Mouse (Mus musculus): ENCODE measurements around the gene Foxp3. TPM values are rescaled to one million over a fixed set of nuclear protein-coding genes. Genes with fewer than 3 reads are reported as not detected.

The Foxp3 gene
- polyA plus RNA-seq, 1 experiment: 0.11 TPM

DNA sequence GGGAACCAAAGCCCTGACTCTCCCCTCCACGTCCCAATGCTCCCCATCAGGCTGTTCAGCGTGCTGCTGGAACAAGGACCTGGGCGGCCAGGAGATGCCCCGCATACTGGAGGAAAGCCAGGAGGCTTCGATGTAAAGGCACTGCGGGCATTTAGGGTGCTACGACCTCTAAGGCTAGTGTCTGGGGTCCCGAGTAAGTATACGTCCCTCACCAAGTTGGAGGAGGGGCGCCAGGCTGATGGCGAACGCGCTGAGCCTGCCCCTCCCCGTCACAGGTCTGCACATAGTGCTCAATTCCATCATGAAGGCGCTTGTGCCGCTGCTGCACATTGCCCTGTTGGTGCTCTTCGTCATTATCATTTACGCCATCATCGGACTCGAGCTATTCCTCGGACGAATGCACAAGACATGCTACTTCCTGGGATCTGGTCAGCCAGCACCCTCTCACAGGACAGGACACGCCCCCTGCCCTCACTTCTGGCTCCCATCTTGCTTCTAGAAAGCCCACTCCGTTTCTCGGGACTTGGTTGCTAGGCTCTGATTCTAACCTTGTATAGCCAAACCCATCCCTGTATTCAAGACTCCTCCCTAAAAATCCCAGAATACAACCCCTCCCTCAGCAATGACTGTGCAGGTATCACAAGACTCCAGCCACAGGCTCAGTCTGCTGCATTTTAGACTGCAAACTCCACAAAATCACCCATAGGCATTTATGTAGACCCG is 37.3 kb downstream of the Foxp3 start:
- no peak for DNase-seq (ENCODE audit: low read depth)

DNA sequence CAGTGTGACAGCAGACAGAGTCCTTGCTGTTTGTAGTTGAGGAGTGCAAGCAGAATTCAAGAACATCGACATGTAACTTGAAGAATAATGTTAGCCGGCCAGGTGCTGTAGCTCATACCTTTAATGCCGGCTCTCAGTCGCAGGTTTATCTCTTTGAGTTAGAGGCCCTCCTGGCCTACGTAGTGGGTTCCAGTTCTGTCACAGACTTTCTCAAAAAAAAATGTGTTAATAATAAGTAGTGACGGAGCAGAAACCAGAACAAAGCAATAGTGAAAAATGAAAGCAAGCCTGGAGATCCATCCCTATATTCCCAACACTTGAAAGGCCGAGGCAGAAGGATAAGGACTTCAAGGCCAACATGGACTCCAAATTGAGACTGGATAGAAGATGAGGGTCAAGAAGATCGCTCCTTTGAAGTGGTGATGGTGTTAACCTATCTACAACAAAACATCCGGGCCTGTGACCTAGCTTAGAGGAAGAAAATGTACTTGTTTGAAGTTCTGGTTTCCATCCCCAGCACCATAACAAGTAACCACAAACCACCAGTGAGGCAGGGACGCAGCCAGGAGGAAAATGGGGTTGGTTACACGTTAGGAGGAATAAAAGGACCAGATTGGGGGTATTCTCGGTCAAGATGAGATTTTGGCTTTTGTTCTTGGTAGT is 44.6 kb downstream of the Foxp3 start:
- no peak for DNase-seq (ENCODE audit: low read depth)

DNA sequence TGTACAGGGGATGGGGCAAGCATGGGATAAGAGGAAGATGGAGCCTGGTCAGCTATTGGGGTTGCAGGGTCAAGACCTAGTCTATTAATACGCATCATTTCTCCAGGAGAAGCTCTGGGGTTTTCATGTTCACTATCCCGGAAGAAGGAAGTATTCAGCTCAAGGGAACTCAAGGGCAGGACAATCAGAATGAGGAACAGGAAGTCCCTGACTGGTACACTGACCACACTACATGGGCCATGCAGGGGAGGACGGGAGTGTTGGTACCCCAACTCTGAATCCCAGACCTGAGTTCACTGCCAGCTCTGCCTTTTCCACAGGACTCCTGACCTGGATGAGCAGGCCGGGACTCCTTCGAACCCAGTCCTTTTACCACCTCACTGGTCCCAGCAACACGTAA is 59.1 kb downstream of the Foxp3 start:
- no peak for DNase-seq (ENCODE audit: low read depth)

DNA sequence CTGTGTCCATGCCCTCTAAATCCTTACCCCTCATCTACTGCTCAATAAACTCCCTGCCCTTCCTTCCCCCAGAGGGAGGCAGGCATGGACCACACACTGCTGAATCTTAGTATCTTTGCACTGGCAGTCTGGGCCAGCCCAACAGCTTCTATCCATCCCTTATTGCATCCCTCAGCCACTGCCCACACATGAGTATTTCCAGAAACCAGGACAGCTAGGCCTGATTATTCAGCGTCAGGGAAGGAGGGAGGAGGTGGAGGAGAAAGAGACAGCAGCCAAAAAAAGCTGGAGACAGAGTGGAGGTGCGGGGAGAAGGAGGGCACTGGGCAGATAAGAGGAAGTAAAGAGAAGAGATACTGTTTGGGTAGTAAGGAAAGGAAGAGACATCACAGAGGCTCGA is 61.7 kb downstream of the Foxp3 start:
- DNase-seq (ENCODE audit: low read depth): no peak

DNA sequence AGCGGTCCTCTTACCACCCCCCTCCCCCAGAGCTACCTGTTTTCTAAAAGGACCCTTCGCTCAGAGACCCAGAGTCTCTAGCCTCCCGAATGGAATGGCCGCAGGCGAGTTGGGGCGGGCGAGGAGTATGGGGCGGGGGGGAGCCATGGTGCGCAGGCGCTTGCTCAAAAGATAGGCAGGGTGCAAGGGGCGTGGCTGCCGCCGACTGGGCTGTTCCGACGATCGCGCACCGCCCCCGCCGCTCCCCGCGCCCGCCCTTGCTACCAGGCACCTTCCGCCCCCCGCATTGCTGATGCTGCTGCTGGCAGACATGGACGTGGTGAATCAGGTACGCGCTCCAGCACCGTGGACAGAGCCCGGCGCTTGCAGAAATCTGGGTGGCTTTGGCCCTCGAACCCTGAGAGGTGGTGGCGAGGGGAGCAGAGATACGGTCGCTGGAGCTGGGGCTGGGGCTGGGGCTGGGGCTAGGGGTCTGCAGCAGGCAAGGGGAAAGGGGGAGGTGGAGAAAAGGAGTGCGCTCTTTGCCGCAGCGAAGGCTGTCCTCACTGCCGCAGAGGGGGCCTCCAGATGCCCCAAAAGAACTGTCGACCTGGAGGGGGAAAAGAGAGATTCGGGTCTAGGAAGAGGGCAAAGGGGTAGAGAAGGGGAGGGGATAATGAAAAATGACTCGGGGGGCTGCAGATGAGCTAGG is 65.1 kb downstream of the Foxp3 start, which contains the start of gene Syp:
TSS of gene Syp (plus strand) at position 71 of the 691 bp plus-strand sequence.
- DNase-seq (ENCODE audit: low read depth): no peak

DNA sequence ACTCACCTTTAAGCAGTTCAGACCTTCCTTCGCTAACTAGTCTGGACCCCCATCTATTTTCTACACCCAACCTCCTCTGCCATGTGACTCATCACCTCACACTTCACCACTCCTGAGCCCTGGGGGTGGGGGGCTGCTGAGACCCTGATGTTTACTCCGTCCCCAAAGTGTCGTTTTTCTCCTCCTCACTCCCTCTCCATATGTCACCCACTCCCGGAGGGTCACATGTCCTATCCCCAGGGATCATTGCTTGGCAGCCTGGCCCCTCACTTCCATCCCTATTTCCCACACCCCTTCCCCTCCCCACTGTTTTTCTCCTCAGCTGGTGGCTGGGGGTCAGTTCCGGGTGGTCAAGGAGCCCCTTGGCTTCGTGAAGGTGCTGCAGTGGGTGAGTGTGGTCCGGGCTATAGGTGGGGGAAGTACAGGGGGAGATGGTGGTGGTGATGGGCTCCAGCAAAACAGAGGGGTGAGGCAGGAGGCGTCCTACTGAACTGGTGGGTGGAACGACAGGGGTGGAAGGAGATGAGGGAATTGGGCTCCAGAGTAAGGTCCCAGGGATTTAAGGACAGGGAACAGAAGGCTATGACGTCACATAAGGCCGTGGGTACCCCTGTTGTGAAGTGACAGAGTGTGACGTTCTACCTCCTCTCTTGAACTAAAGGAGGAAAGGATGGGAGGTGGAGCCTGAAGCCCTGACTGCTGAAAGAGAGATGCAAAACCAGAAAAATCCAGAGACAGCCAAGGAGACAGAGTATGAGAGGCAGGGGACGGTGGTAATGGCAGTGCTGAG is 66.3 kb downstream of the Foxp3 start:
- no peak for DNase-seq (ENCODE audit: low read depth)

DNA sequence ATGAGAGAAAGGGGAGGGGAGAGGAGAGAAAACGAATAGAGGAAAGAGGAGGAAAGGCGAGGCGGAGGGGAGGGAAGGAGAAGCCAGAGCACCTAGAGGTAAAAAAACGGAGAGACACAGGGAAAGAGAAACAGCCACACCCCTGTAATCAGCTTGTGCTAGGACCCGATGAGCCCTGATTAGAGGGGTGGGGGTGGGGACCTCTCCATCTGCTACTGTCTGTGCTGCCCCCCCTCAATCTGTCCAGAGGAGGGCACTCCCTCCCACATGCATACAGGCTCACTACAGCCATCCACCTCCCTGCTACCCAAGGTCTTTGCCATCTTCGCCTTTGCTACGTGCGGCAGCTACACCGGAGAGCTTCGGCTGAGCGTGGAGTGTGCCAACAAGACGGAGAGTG is 67.3 kb downstream of the Foxp3 start:
- DNase-seq (ENCODE audit: low read depth): no peak

Other genes with a start within 250 kb of the Foxp3 start
- 1.1 and 1.3 TPM in 2 replicates for gene Usp27x, start 197.8 kb upstream of the Foxp3 start, polyA plus RNA-seq (2012; rRNA removed)
- 2.0 and 2.1 TPM in 2 replicates for gene Ppp1r3f, start 639 bp downstream of the Foxp3 start, polyA plus RNA-seq (2012; rRNA removed)
- 12.8 and 15.2 TPM in 2 replicates for gene Ccdc22, start 31.9 kb downstream of the Foxp3 start, polyA plus RNA-seq (2012; rRNA removed)
- 0.05 and 0.08 TPM in 2 replicates for gene Cacna1f, start 33.4 kb downstream of the Foxp3 start, polyA plus RNA-seq (2012; rRNA removed)
- gene Syp, start 64.8 kb downstream of the Foxp3 start, polyA plus RNA-seq (2012; rRNA removed): 4.7 and 13.6 TPM in 2 replicates
- gene Prickle3, start 83.6 kb downstream of the Foxp3 start, polyA plus RNA-seq (2012; rRNA removed): 21.3 and 23.1 TPM in 2 replicates
- gene Plp2, start 97.7 kb downstream of the Foxp3 start, polyA plus RNA-seq (2012; rRNA removed): 425 and 457 TPM in 2 replicates
- 3.6 and 5.5 TPM in 2 replicates for gene Magix, start 107.6 kb downstream of the Foxp3 start, polyA plus RNA-seq (2012; rRNA removed)
- gene Gpkow, start 123.5 kb downstream of the Foxp3 start, polyA plus RNA-seq (2012; rRNA removed): 10.3 and 10.4 TPM in 2 replicates
- gene Wdr45, start 140.7 kb downstream of the Foxp3 start, polyA plus RNA-seq (2012; rRNA removed): 75.7 and 96.4 TPM in 2 replicates
- 0.32 TPM in 1 of 2 replicates, not detected in the other for gene Gm45208, start 148.6 kb downstream of the Foxp3 start, polyA plus RNA-seq (2012; rRNA removed)
- 20.9 TPM in 2 replicates for gene Praf2, start 154.8 kb downstream of the Foxp3 start, polyA plus RNA-seq (2012; rRNA removed)
- 16.7 and 23.1 TPM in 2 replicates for gene Ccdc120, start 177.3 kb downstream of the Foxp3 start, polyA plus RNA-seq (2012; rRNA removed)
- 38.8 and 54.6 TPM in 2 replicates for gene Tfe3, start 188.9 kb downstream of the Foxp3 start, polyA plus RNA-seq (2012; rRNA removed)
- 29.8 and 32.7 TPM in 2 replicates for gene Gripap1, start 216.1 kb downstream of the Foxp3 start, polyA plus RNA-seq (2012; rRNA removed)
- gene Kcnd1, start 248.6 kb downstream of the Foxp3 start, polyA plus RNA-seq (2012; rRNA removed): 9.9 and 10.7 TPM in 2 replicates

All from gonadal fat pad, adult 2 months (tissue).